Mouse (Mus musculus) MEL (cell line): ENCODE results near the gene Ntn1.

Source experiments
- CTCF ChIP-seq, 3 experiments: IDR thresholded peaks in 2 of 3; conservative IDR thresholded peaks in 1 of 3; 2 replicates each; pipeline ENCODE4 v1.5.1; 2011 to 2012; ENCODE audit warnings: low read length in 3 of 3, low read depth in 2 of 3, mild to moderate bottlenecking in 2 of 3, improper control_type of control experiment in 1 of 3, inconsistent platforms in 1 of 3, mixed read lengths in 1 of 3, moderate library complexity in 1 of 3; ENCODE audit not compliant: control insufficient read depth in 1 of 3, insufficient read depth in 1 of 3, poor library complexity in 1 of 3, severe bottlenecking in 1 of 3
- MAFK ChIP-seq: IDR thresholded peaks from 2 replicates; pipeline ENCODE4 v1.6.1; 2011; ENCODE audit warnings: low read depth, mild to moderate bottlenecking, low read length, improper control_type of control experiment, borderline replicate concordance
- MXI1 ChIP-seq: IDR thresholded peaks from 2 replicates; pipeline ENCODE4 v1.6.1; 2011; ENCODE audit warnings: mild to moderate bottlenecking, low read depth, low read length, improper control_type of control experiment
- NELFE ChIP-seq: IDR thresholded peaks from 2 replicates; pipeline ENCODE4 v1.6.1; 2011; ENCODE audit warnings: low read depth, low read length, improper control_type of control experiment

DNA sequence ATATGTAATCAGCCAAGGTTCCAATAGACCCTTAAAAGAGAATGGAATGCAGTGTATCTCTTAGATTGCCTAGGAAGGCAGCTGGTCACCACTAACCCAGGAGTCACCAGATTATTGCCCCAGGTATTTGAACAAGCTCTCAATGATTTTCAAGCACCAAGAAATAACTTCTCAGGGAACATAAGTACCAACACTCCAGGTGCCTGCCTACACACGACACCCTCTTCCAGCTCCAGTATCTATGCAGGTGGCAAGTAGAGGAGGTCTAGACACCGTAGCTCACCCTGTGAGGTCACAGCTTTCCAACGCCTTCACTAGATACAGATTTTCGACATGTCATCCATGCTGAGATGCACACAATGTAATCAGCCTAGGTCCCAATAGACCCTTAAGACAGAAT, 99.0 kb downstream of the Ntn1 start:
- TF ChIP-seq MAFK: no peak
- TF ChIP-seq NELFE: no peak
- TF ChIP-seq CTCF (IDR thresholded peaks at IDR 0.05 in 2 of 3, conservative IDR thresholded peaks at IDR 0.05 in 1 of 3; ENCODE audit: control insufficient read depth in 1 of 3, insufficient read depth in 1 of 3, low read depth in 2 of 3, low read length in 3 of 3, poor library complexity in 1 of 3, severe bottlenecking in 1 of 3): no peak
- no peak for TF ChIP-seq MXI1
